Mouse (Mus musculus) 3T3-L1 (cell line): ENCODE data around the gene Tnks1bp1.

Experiments
- DNase-seq: peaks from one replicate; pipeline ENCODE4 v3.0.0-alpha.2; 2015; ENCODE audit warnings: low read depth, low spot score

The Tnks1bp1 gene

GRCm38 (mm10) chr2:85088716-85089646 is 41.2 kb downstream of the Tnks1bp1 start:
- no peak for DNase-seq

DNA sequence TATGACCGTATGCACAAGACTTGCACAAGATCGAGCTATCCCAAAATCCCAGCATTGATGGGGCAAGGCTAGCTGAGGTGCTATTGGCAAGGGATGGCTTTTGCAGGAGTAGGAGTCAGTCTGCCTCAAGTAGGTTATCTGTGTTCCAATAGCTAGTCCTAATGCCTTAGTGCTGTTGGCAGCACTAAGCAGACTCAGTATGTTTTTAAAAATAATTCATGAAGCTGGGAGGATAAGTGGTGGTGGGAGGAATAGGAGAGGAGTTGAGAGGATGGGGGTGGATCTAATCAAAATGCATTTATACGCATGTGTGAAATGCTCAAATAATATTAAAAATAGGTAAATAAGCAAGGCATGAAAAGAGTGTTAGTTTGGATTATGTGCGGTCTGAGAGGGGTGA is 43.5 kb downstream of the Tnks1bp1 start:
- DNase-seq, result no peak

DNA sequence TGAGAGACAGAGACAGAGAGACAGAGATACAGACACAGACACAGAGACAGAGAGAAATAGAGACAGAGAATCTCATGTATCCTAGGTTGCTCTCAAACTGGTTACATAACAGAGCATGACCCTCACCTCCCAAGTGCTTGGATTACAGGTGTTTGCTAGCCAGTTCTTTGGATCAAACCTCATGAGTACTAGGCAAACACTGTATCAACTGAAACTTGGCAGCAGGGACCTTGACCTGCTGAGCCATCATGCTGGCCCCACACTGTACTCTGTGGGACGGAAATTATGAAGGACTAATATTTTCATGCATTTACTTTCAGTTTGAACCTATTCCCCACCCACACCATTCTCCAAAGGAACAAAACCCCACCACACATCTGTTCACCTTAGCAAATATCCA is 45.6 kb downstream of the Tnks1bp1 start:
- no peak for DNase-seq

- no peak for DNase-seq
These were observed 48.1 kb downstream of the Tnks1bp1 start for GRCm38 (mm10) chr2:85095906-85096305.

GRCm38 (mm10) chr2:85098014-85098413 is 50.2 kb downstream of the Tnks1bp1 start:
- DNase-seq, result peak; percentile 92

- DNase-seq, result peak; percentile 88
These were observed 51.1 kb downstream of the Tnks1bp1 start for GRCm38 (mm10) chr2:85098824-85099511.

DNA sequence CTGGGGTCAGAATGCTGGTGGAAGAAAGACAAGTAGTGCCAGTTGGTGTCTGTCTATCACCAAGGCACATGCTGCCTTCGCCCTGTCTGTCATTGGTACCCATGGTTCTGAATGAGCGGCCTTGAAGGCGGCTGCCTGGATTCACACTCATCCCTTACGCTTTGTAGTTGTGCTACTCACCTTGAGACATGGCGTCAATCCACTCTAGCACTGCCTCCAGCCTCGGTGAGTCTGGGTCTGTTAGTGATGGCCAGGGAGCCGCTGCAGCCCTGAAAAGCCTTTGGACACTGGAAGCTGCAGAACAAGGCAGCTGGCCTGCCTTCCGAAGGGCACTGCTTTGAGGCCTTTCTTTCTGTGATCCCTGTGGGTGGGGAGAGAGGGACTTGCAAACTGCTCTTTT is 55.4 kb downstream of the Tnks1bp1 start:
- no peak for DNase-seq

- DNase-seq, result no peak
These were observed 57.7 kb downstream of the Tnks1bp1 start for GRCm38 (mm10) chr2:85105426-85106013.

- DNase-seq, result peak; percentile 32
These were observed 58.4 kb downstream of the Tnks1bp1 start for GRCm38 (mm10) chr2:85106068-85106790.

DNA sequence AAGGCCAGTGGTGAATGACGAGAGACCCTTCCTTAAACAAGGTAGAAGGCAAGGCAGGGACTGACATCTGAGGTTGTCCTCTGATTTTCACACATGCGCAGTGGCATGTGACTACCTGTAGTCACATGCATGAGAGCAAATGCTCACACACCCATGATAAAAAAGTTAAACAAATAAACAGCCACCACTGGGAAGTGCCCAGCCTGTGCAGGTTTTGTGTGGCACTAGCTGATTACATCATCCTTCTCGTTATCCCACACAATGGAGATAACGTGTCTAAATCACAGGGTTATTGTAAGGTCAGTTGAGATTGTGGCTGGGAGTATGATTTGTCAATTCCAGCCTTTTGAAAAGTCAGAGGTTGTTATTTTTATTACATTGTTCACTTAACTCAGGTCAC is 59.1 kb downstream of the Tnks1bp1 start:
- no peak for DNase-seq

GRCm38 (mm10) chr2:85110288-85110875 is 62.6 kb downstream of the Tnks1bp1 start:
- DNase-seq, result no peak
